In genomic region chr6:126350476-126350875, GRCm38 (mm10) we compare ENCODE assay signal across 18 mouse cellular contexts.
"Had no signal": no experiment of that assay in that cellular context is flagged by ENCODE, and none has a peak within 500 bp of the region (broad histone marks: within the 10 kb centered on the region; RNA-seq: fewer than 3 reads in every experiment).

No protein-coding gene starts in this region.

- H3K4me3 ChIP-seq: midbrain, embryonic 10.5 days; midbrain, embryonic 12.5 days; myocyte; neural tube, embryonic 13.5 days; neural tube, embryonic 15.5 days had no signal

- DNase-seq: lung, embryonic 14.5 days; lung, postnatal 10 days; lung, postnatal 4 days; midbrain, embryonic 14.5 days; retina, postnatal 1 day; right cerebral cortex, adult 18-20 months; right cerebral cortex, postnatal 25 days; right cerebral cortex, postnatal 4 days; spleen, adult 18-20 months; thymus, adult 18-20 months; thymus, postnatal 14 days; thymus, postnatal 36 days had no signal

- H3K27ac ChIP-seq: midbrain, embryonic 10.5 days; midbrain, embryonic 12.5 days; neural tube, embryonic 13.5 days; neural tube, embryonic 15.5 days had no signal

- ATAC-seq: midbrain, embryonic 16.5 days had no signal

- H3K4me2 ChIP-seq: lung, embryonic 14.5 days; midbrain, embryonic 12.5 days; neural tube, embryonic 13.5 days; neural tube, embryonic 15.5 days had no signal

- H3K9me3 ChIP-seq: midbrain, embryonic 10.5 days; midbrain, embryonic 12.5 days; neural tube, embryonic 13.5 days; neural tube, embryonic 15.5 days had no signal

- H3K27me3 ChIP-seq: midbrain, embryonic 12.5 days; neural tube, embryonic 13.5 days; neural tube, embryonic 15.5 days had no signal

- H3K9ac ChIP-seq: lung, embryonic 14.5 days; midbrain, embryonic 12.5 days; neural tube, embryonic 13.5 days; neural tube, embryonic 15.5 days had no signal

- H3K36me3 ChIP-seq: midbrain, embryonic 10.5 days; midbrain, embryonic 12.5 days; neural tube, embryonic 13.5 days; neural tube, embryonic 15.5 days had no signal
